Mouse (Mus musculus) liver, embryonic 12.5 days (tissue): ENCODE results near the gene Lrch4. TPM values are rescaled to one million over a fixed set of nuclear protein-coding genes. Genes with fewer than 3 reads are reported as not detected.

Experiments used
- ATAC-seq: fragments of 200-750 bp; cut with Nextera tagmentation; 2 replicates; pipeline ENCODE4 v1.8.0; 2017; ENCODE audit warnings: moderate number of reproducible peaks, mild to moderate bottlenecking, moderate library complexity
- H3K27ac ChIP-seq: fragments of 300-500 bp; sonication (generic); 2 replicates; pipeline ENCODE4 v1.5.1; 2016; ENCODE audit warnings: mild to moderate bottlenecking
- H3K27me3 ChIP-seq: fragments of 300-500 bp; sonication (generic); replicated peaks from 2 replicates; pipeline ENCODE4 v1.6.1; 2016; ENCODE audit warnings: mild to moderate bottlenecking, moderate library complexity
- H3K36me3 ChIP-seq: fragments of 300-500 bp; sonication (generic); 2 replicates; pipeline ENCODE4 v1.6.1; 2016; ENCODE audit warnings: mild to moderate bottlenecking, moderate library complexity
- H3K4me1 ChIP-seq: fragments of 300-500 bp; sonication (generic); 2 replicates; pipeline ENCODE4 v1.6.1; 2016
- H3K4me2 ChIP-seq: fragments of 300-500 bp; sonication (generic); 2 replicates; pipeline ENCODE4 v1.6.1; 2016; ENCODE audit warnings: mild to moderate bottlenecking, moderate library complexity
- H3K4me3 ChIP-seq: fragments of 300-500 bp; sonication (generic); 2 replicates; pipeline ENCODE4 v1.5.1; 2016; ENCODE audit warnings: mild to moderate bottlenecking, moderate library complexity
- H3K9ac ChIP-seq: fragments of 300-500 bp; sonication (generic); 2 replicates; pipeline ENCODE4 v1.6.1; 2016; ENCODE audit warnings: mild to moderate bottlenecking, moderate library complexity
- H3K9me3 ChIP-seq: fragments of 300-500 bp; sonication (generic); replicated peaks from 2 replicates; pipeline ENCODE4 v1.6.1; 2016; ENCODE audit warnings: mild to moderate bottlenecking, moderate library complexity
- WGBS: fragments of 180-500 bp; shearing (Covaris S2); methylation state at CpG from one replicate; pipeline ENCODE4 v1.1.7; 2016; ENCODE audit not compliant: insufficient replicate concordance; 5-methylcytosine and 5-hydroxymethylcytosine counted together
- polyA plus RNA-seq: library from polyadenylated mRNA; unstranded; fragments of >200 nt; fragmentation: Nextera tagmentation; extraction: Ambion mirVana; gene quantifications from 2 replicates; pipeline ENCODE4 v1.2.1, GENCODE M21; 2016

Gene Lrch4
- polyA plus RNA-seq, 1 experiment from 2014 or later, result 33.4 TPM

- H3K4me3 ChIP-seq, result no peak overlapping the region
- H3K27me3 ChIP-seq, result no peaks in the 10 kb centered on the region
- H3K9me3 ChIP-seq, result no peaks in the 10 kb centered on the region
- 92% methylated on average over 6 of the region's 6 CpGs for WGBS
- H3K36me3 ChIP-seq, result peaks cover 91% of the 10 kb centered on the region
- H3K4me1 ChIP-seq, result no peaks in the 10 kb centered on the region
- ATAC-seq, result no peak
- no peak overlapping the region for H3K27ac ChIP-seq
- H3K9ac ChIP-seq, result no peak overlapping the region
- no peak overlapping the region for H3K4me2 ChIP-seq
Observed at GRCm38 (mm10) chr5:137660064-137660688, 31.3 kb downstream of the Lrch4 start.

- 88% methylated on average over 9 of the region's 9 CpGs for WGBS
- no peak for ATAC-seq
- no peak overlapping the region for H3K27ac ChIP-seq
- no peak overlapping the region for H3K4me2 ChIP-seq
- H3K27me3 ChIP-seq, result no peaks in the 10 kb centered on the region
- no peaks in the 10 kb centered on the region for H3K4me1 ChIP-seq
- H3K9ac ChIP-seq, result no peak overlapping the region
- no peak overlapping the region for H3K4me3 ChIP-seq
- peaks cover 100% of the 10 kb centered on the region for H3K36me3 ChIP-seq
- H3K9me3 ChIP-seq, result no peaks in the 10 kb centered on the region
Observed at GRCm38 (mm10) chr5:137663057-137663456, 34.1 kb downstream of the Lrch4 start.

- no peak overlapping the region for H3K4me3 ChIP-seq
- no peak for ATAC-seq
- H3K27me3 ChIP-seq, result no peaks in the 10 kb centered on the region
- H3K9ac ChIP-seq, result no peak overlapping the region
- H3K4me1 ChIP-seq, result peaks cover 41% of the 10 kb centered on the region
- H3K9me3 ChIP-seq, result no peaks in the 10 kb centered on the region
- 86% methylated on average over 10 of the region's 10 CpGs for WGBS
- H3K4me2 ChIP-seq, result no peak overlapping the region
- H3K36me3 ChIP-seq, result peaks cover 79% of the 10 kb centered on the region
- H3K27ac ChIP-seq, result no peak overlapping the region
Observed at GRCm38 (mm10) chr5:137668971-137669370, 40.0 kb downstream of the Lrch4 start.

- no peaks in the 10 kb centered on the region for H3K9me3 ChIP-seq
- no peak overlapping the region for H3K4me2 ChIP-seq
- no peak for ATAC-seq
- H3K4me1 ChIP-seq, result peaks cover 54% of the 10 kb centered on the region
- H3K4me3 ChIP-seq, result no peak overlapping the region
- H3K9ac ChIP-seq, result no peak overlapping the region
- 98% methylated on average over 1 of the region's 1 CpGs for WGBS
- H3K27me3 ChIP-seq, result no peaks in the 10 kb centered on the region
- H3K36me3 ChIP-seq, result peaks cover 79% of the 10 kb centered on the region
- peak overlapping the region; percentile 83 for H3K27ac ChIP-seq
Observed at GRCm38 (mm10) chr5:137670240-137670639, 41.3 kb downstream of the Lrch4 start.

GRCm38 (mm10) chr5:137671443-137672240 is 42.7 kb downstream of the Lrch4 start:
- peak overlapping the region; percentile 48 for H3K4me2 ChIP-seq
- peaks cover 63% of the 10 kb centered on the region for H3K4me1 ChIP-seq
- ATAC-seq, result peak; percentile 41; the same call in 1 of the 2 replicates
- H3K27ac ChIP-seq, result peak overlapping the region; percentile 83
- H3K9ac ChIP-seq, result 0 out of 2 replicates have a peak overlapping the region, but pooled peaks have one; percentile 51
- peaks cover 74% of the 10 kb centered on the region for H3K36me3 ChIP-seq
- WGBS, result 30% methylated on average over 9 of the region's 9 CpGs
- H3K4me3 ChIP-seq, result no peak overlapping the region
- no peaks in the 10 kb centered on the region for H3K27me3 ChIP-seq
- no peaks in the 10 kb centered on the region for H3K9me3 ChIP-seq

GRCm38 (mm10) chr5:137672361-137672760 is 43.4 kb downstream of the Lrch4 start:
- peak overlapping the region; percentile 83 for H3K27ac ChIP-seq
- no peak for ATAC-seq
- peak overlapping the region; percentile 48 for H3K4me2 ChIP-seq
- H3K9ac ChIP-seq, result peak overlapping the region; percentile 51; the same call in 1 of the 2 replicates
- no peak overlapping the region for H3K4me3 ChIP-seq
- H3K9me3 ChIP-seq, result no peaks in the 10 kb centered on the region
- 73% methylated on average over 5 of the region's 5 CpGs for WGBS
- peaks cover 65% of the 10 kb centered on the region for H3K4me1 ChIP-seq
- H3K36me3 ChIP-seq, result peaks cover 73% of the 10 kb centered on the region
- no peaks in the 10 kb centered on the region for H3K27me3 ChIP-seq

GRCm38 (mm10) chr5:137673015-137673414 is 44.1 kb downstream of the Lrch4 start:
- Histone ChIP-seq H3K36me3 (peaks cover 73% of the 10 kb centered on the region), H3K4me2 (peak overlapping the region; percentile 48), H3K4me1 (peaks cover 72% of the 10 kb centered on the region), H3K4me3 (peak overlapping the region; percentile 12; the same call in 1 of the 2 replicates), H3K27me3 (no peaks in the 10 kb centered on the region), H3K9me3 (no peaks in the 10 kb centered on the region), H3K27ac (peak overlapping the region; percentile 83), H3K9ac (peak overlapping the region; percentile 51)
- 43% methylated on average over 6 of the region's 6 CpGs for WGBS
- ATAC-seq, result peak; percentile 85

GRCm38 (mm10) chr5:137674786-137675185 is 45.9 kb downstream of the Lrch4 start:
- Histone ChIP-seq H3K4me3 (no peak overlapping the region), H3K36me3 (peaks cover 81% of the 10 kb centered on the region), H3K9ac (no peak overlapping the region), H3K4me1 (peaks cover 83% of the 10 kb centered on the region), H3K9me3 (no peaks in the 10 kb centered on the region), H3K27me3 (no peaks in the 10 kb centered on the region), H3K4me2 (no peak overlapping the region), H3K27ac (peak overlapping the region; percentile 10; the same call in 1 of the 2 replicates)
- 85% methylated on average over 8 of the region's 8 CpGs for WGBS
- no peak for ATAC-seq

- Histone ChIP-seq H3K9ac (no peak overlapping the region), H3K4me2 (no peak overlapping the region), H3K36me3 (peaks cover 80% of the 10 kb centered on the region), H3K27ac (peak overlapping the region; percentile 36), H3K27me3 (no peaks in the 10 kb centered on the region), H3K4me3 (no peak overlapping the region), H3K4me1 (peaks cover 83% of the 10 kb centered on the region), H3K9me3 (no peaks in the 10 kb centered on the region)
- WGBS, result 93% methylated on average over 8 of the region's 8 CpGs
- ATAC-seq, result no peak
Observed at GRCm38 (mm10) chr5:137677859-137678258, 48.9 kb downstream of the Lrch4 start.

GRCm38 (mm10) chr5:137678736-137679135 is 49.8 kb downstream of the Lrch4 start:
- Histone ChIP-seq H3K4me3 (no peak overlapping the region), H3K4me1 (peaks cover 80% of the 10 kb centered on the region), H3K4me2 (no peak overlapping the region), H3K9me3 (no peaks in the 10 kb centered on the region), H3K27me3 (no peaks in the 10 kb centered on the region), H3K27ac (no peak overlapping the region), H3K36me3 (peaks cover 80% of the 10 kb centered on the region), H3K9ac (no peak overlapping the region)
- no peak for ATAC-seq
- 80% methylated on average over 3 of the region's 3 CpGs for WGBS

- no peaks in the 10 kb centered on the region for H3K9me3 ChIP-seq
- peaks cover 70% of the 10 kb centered on the region for H3K4me1 ChIP-seq
- H3K27ac ChIP-seq, result peak overlapping the region; percentile 58
- H3K4me2 ChIP-seq, result no peak overlapping the region
- H3K4me3 ChIP-seq, result no peak overlapping the region
- ATAC-seq, result no peak
- H3K36me3 ChIP-seq, result peaks cover 71% of the 10 kb centered on the region
- H3K9ac ChIP-seq, result no peak overlapping the region
- 94% methylated on average over 4 of the region's 4 CpGs for WGBS
- H3K27me3 ChIP-seq, result no peaks in the 10 kb centered on the region
Observed at GRCm38 (mm10) chr5:137679726-137680125, 50.8 kb downstream of the Lrch4 start.

- Histone ChIP-seq H3K27me3 (no peaks in the 10 kb centered on the region), H3K9ac (peak overlapping the region; percentile 92), H3K4me2 (peak overlapping the region; percentile 90), H3K4me3 (peak overlapping the region; percentile 90), H3K4me1 (peaks cover 77% of the 10 kb centered on the region), H3K36me3 (peaks cover 48% of the 10 kb centered on the region), H3K27ac (peak overlapping the region; percentile 49; the same call in 1 of the 2 replicates), H3K9me3 (no peaks in the 10 kb centered on the region)
- WGBS, result 91% methylated on average over 6 of the region's 6 CpGs
- no peak for ATAC-seq
Observed at GRCm38 (mm10) chr5:137682526-137682925, 53.6 kb downstream of the Lrch4 start.
